Mouse (Mus musculus): ENCODE measurements around the gene Adarb2. TPM values are rescaled to one million over a fixed set of nuclear protein-coding genes. Genes with fewer than 3 reads are reported as not detected.

Adarb2 gene
- polyA plus RNA-seq, 1 experiment from 2014 or later = 1.7 TPM

- H3K27me3 ChIP-seq = no peaks in the 10 kb centered on the region
- no peak overlapping the region for H3K4me2 ChIP-seq
- H3K9ac ChIP-seq = no peak overlapping the region
- H3K4me1 ChIP-seq = no peaks in the 10 kb centered on the region
- H3K36me3 ChIP-seq = peaks cover 20% of the 10 kb centered on the region
- no peak overlapping the region for H3K4me3 ChIP-seq
- 95% methylated on average over 2 of the region's 2 CpGs for WGBS
- no peak for ATAC-seq (ENCODE audit: insufficient number of reproducible peaks, low FRiP score, low TSS enrichment, low read depth)
- no peak overlapping the region for H3K27ac ChIP-seq
- no peaks in the 10 kb centered on the region for H3K9me3 ChIP-seq
These were observed 603.3 kb downstream of the Adarb2 start for GRCm38 (mm10) chr13:8805931-8806330.

Measured in limb, embryonic 15.5 days (tissue).